Mouse (Mus musculus): ENCODE data around the gene Ugt1a1. TPM values are rescaled to one million over a fixed set of nuclear protein-coding genes. Genes with fewer than 3 reads are reported as not detected.

The Ugt1a1 gene
- polyA plus RNA-seq, 1 experiment from 2014 or later, result 437 TPM

DNA sequence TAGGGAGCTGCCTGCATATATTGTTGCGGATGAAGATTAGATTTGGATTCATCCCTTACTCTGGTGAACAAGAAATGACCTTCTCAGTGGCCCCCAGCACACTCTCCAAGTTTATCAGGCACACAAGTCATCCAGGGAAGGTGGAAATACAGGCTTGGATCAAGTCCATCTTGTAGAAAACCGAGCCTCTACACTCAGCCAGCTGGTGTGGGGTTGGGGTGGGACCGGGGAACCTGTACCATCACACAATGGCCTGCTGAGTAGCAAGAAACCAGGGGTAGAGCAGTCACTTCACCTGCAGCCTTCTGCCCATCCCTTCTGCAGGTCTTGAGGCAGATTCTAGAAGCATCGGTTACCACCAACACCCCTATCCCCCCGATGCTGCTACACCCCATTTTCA lies 22.9 kb downstream of the Ugt1a1 start:
- Histone ChIP-seq H3K9ac (replicated peaks) (no peak overlapping the region), H3K4me1 (ENCODE audit: insufficient read depth) (no peaks in the 10 kb centered on the region; the same call in 1 of the 2 replicates), H3K27me3 (ENCODE audit: insufficient read depth, low read length) (no peaks in the 10 kb centered on the region), H3K36me3 (replicated peaks; ENCODE audit: insufficient read depth, low read length) (no peaks in the 10 kb centered on the region), H3K4me2 (ENCODE audit: low read depth, low read length) (no peak overlapping the region), H3K4me3 (ENCODE audit: low read depth, low read length) (no peak overlapping the region), H3K27ac (ENCODE audit: low read depth) (no peak overlapping the region), H3K9me3 (ENCODE audit: low read length) (peaks cover 29% of the 10 kb centered on the region)
- no peak for DNase-seq
- no peak for ATAC-seq
- TF ChIP-seq EP300 (IDR thresholded peaks at IDR 0.05; ENCODE audit: low read depth) (no peak), CTCF (IDR thresholded peaks at IDR 0.05; ENCODE audit: low read depth) (no peak)
- 41% methylated on average over 5 of the region's 5 CpGs for WGBS (ENCODE audit: insufficient replicate concordance)

DNA sequence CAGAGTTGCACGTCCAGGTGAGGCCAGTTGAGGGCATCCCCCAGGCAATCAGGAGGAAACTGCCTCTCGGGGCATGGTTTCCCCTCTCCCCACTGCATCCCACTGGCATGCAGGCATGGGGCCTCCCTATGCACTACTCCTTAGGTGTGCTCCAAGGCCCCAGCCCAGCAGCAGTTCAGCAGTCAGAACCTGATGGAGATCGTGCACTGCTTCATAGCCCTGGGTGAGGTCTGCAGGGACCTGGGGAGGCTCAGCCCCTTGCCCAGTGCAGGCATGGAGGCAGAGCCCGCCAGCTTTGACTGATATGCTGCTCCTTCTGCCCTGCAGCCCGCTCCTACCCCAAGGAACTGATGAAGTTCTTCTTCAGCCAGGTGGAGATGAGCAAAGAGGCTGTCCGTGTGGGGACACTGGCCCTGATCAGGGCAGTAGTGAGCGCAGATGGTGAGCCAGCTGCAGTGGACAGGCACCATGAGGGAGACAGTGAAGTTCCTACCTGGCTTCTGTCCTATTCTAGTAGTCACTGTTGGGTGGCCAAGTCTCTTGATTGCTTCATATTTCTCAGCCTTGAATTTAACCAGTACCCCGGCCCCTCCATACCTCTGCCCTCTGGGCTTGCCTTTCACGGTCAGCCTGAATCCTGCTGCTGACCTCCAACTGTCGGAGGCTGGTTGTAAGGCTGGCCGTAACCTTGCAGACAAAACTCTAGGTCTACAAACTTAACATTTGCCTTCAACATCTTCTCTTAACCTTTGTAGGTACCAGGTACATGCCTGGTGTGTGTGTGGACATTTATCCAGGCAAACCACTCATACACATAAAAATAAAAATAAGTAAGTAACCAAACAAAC lies 23.5 kb downstream of the Ugt1a1 start:
- H3K4me2 ChIP-seq (ENCODE audit: low read depth, low read length), result no peak overlapping the region
- ATAC-seq, result no peak

DNA sequence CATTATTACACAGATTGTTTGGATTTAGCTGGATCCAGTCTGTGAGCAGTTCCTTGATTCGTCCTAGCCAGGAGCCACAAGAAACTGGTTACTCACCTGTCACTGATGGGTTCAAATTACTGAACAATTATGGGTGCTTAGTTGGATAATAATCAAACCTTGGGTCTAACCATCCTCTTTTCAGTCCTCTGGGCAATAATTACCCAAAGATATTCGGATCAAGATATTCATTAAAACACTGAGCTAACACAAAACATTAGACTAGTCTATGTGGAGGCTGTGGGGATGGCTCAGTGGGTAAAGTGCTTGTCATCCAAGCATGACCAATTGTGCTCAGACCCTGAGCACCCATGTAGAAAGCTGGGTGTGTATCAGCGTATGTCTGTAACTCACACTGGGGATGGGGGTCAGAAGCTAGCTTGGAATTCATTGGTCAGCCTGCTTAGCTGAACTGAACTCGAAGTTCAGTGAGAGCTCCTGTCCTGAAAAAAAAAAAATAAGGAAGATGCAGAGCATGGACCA lies 24.2 kb downstream of the Ugt1a1 start:
- ATAC-seq (no peak), DNase-seq (no peak)
- H3K27me3 ChIP-seq (ENCODE audit: insufficient read depth, low read length), result no peaks in the 10 kb centered on the region
- no peak overlapping the region for H3K4me2 ChIP-seq (ENCODE audit: low read depth, low read length)
- H3K36me3 ChIP-seq (replicated peaks; ENCODE audit: insufficient read depth, low read length), result no peaks in the 10 kb centered on the region
- no peaks in the 10 kb centered on the region; the same call in 1 of the 2 replicates for H3K4me1 ChIP-seq (ENCODE audit: insufficient read depth)
- TF ChIP-seq EP300 (IDR thresholded peaks at IDR 0.05; ENCODE audit: low read depth) (no peak), CTCF (IDR thresholded peaks at IDR 0.05; ENCODE audit: low read depth) (no peak)
- WGBS (ENCODE audit: insufficient replicate concordance), result 47% methylated on average over 4 of the region's 4 CpGs
- H3K9me3 ChIP-seq (ENCODE audit: low read length), result peaks cover 35% of the 10 kb centered on the region
- H3K27ac ChIP-seq (ENCODE audit: low read depth), result no peak overlapping the region
- no peak overlapping the region for H3K4me3 ChIP-seq (ENCODE audit: low read depth, low read length)
- H3K9ac ChIP-seq (replicated peaks), result no peak overlapping the region

More for the DNA sequence above, 23.5 kb downstream of the Ugt1a1 start:
- Histone ChIP-seq H3K4me1 (ENCODE audit: insufficient read depth) (no peaks in the 10 kb centered on the region; the same call in 1 of the 2 replicates), H3K9ac (replicated peaks) (no peak overlapping the region), H3K4me3 (ENCODE audit: low read depth, low read length) (no peak overlapping the region), H3K27me3 (ENCODE audit: insufficient read depth, low read length) (no peaks in the 10 kb centered on the region), H3K36me3 (replicated peaks; ENCODE audit: insufficient read depth, low read length) (no peaks in the 10 kb centered on the region), H3K9me3 (ENCODE audit: low read length) (peaks cover 29% of the 10 kb centered on the region), H3K27ac (ENCODE audit: low read depth) (no peak overlapping the region)
- WGBS (ENCODE audit: insufficient replicate concordance), result 58% methylated on average over 11 of the region's 11 CpGs
- DNase-seq, result no peak
- TF ChIP-seq EP300 (IDR thresholded peaks at IDR 0.05; ENCODE audit: low read depth) (no peak), CTCF (IDR thresholded peaks at IDR 0.05; ENCODE audit: low read depth) (no peak)

DNA sequence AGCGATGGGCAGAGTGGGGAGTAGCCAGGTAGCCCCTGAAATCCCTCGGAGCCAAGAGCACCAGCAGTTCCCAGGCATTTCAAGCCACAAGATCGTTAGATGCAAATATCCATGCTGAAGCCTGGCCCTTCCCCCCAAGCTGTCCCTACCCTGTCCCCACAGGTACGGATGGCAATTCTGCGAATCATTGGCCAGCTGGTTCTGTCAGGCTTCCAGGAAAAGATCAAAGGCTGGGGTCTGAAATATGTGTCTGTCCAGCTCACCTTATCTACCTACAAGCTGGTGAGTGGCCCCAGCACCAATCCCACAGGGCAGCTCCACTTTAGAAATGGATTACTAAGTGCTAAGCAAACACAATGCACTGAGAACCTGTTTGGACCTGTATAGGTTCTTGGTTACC lies 25.6 kb downstream of the Ugt1a1 start:
- TF ChIP-seq EP300 (IDR thresholded peaks at IDR 0.05; ENCODE audit: low read depth) (no peak), CTCF (IDR thresholded peaks at IDR 0.05; ENCODE audit: low read depth) (no peak)
- Histone ChIP-seq H3K4me2 (ENCODE audit: low read depth, low read length) (no peak overlapping the region), H3K27ac (ENCODE audit: low read depth) (no peak overlapping the region), H3K4me1 (ENCODE audit: insufficient read depth) (no peaks in the 10 kb centered on the region; the same call in 1 of the 2 replicates), H3K36me3 (replicated peaks; ENCODE audit: insufficient read depth, low read length) (no peaks in the 10 kb centered on the region), H3K9ac (replicated peaks) (no peak overlapping the region), H3K27me3 (ENCODE audit: insufficient read depth, low read length) (no peaks in the 10 kb centered on the region), H3K4me3 (ENCODE audit: low read depth, low read length) (no peak overlapping the region), H3K9me3 (ENCODE audit: low read length) (peaks cover 35% of the 10 kb centered on the region)
- ATAC-seq (peak; percentile 70), DNase-seq (peak; percentile 76)
- WGBS (ENCODE audit: insufficient replicate concordance), result 63% methylated on average over 5 of the region's 5 CpGs

DNA sequence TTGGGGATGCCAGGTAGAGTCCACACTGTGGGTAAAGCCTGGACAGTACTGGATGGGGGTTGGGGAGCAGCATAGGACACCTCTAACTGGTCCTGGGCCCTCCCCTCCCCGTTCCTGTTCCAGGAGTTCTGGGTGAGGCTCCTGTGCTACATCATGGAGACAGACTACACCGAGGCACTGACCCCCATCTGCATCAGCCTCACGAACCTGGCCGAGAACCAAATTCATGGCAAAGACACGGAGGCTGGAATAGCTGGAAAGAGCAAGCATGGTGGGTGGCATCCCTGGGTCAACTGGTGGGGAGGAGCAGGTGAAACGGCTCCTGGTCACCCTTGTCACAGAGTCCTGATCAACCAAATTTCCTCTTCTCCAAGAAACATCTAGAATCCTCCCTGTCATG lies 27.0 kb downstream of the Ugt1a1 start:
- Histone ChIP-seq H3K9ac (replicated peaks) (no peak overlapping the region), H3K4me1 (ENCODE audit: insufficient read depth) (no peaks in the 10 kb centered on the region; the same call in 1 of the 2 replicates), H3K27me3 (ENCODE audit: insufficient read depth, low read length) (no peaks in the 10 kb centered on the region), H3K9me3 (ENCODE audit: low read length) (peaks cover 35% of the 10 kb centered on the region), H3K4me3 (ENCODE audit: low read depth, low read length) (no peak overlapping the region), H3K4me2 (ENCODE audit: low read depth, low read length) (no peak overlapping the region), H3K27ac (ENCODE audit: low read depth) (no peak overlapping the region), H3K36me3 (replicated peaks; ENCODE audit: insufficient read depth, low read length) (no peaks in the 10 kb centered on the region)
- DNase-seq, result no peak
- TF ChIP-seq CTCF (IDR thresholded peaks at IDR 0.05; ENCODE audit: low read depth) (no peak), EP300 (IDR thresholded peaks at IDR 0.05; ENCODE audit: low read depth) (no peak)
- ATAC-seq, result no peak
- 73% methylated on average over 6 of the region's 6 CpGs for WGBS (ENCODE audit: insufficient replicate concordance)

DNA sequence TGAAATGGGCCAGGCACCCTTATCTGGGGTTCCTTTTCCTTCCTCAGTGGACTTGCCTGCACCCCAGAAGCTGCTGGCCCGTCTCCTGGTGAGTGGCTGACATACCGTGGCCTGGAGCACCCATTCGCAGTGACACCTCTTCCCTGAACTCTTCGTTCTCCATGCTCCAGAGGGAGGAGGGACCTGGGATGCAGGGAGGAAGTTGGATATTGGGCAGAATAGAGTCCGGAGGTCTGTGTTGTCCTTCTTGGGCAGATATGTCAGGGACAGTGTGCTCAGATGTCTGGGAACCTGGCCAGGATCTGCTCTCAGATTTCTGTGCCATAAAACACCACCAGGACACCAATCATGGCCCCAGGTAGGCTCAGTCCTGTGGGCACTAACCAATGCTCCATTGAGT lies 28.3 kb downstream of the Ugt1a1 start:
- DNase-seq, result no peak
- whole genome bisulfite sequencing (ENCODE audit: insufficient replicate concordance), result 60% methylated on average over 5 of the region's 5 CpGs
- no peak for ATAC-seq

More for the DNA sequence above, 28.3 kb downstream of the Ugt1a1 start:
- Histone ChIP-seq H3K4me2 (ENCODE audit: low read depth, low read length) (no peak overlapping the region), H3K4me1 (ENCODE audit: insufficient read depth) (no peaks in the 10 kb centered on the region; the same call in 1 of the 2 replicates), H3K9me3 (ENCODE audit: low read length) (peaks cover 35% of the 10 kb centered on the region), H3K9ac (replicated peaks) (no peak overlapping the region), H3K27ac (ENCODE audit: low read depth) (no peak overlapping the region), H3K4me3 (ENCODE audit: low read depth, low read length) (no peak overlapping the region), H3K27me3 (ENCODE audit: insufficient read depth, low read length) (no peaks in the 10 kb centered on the region), H3K36me3 (replicated peaks; ENCODE audit: insufficient read depth, low read length) (no peaks in the 10 kb centered on the region)
- no peak for TF ChIP-seq EP300 (IDR thresholded peaks at IDR 0.05; ENCODE audit: low read depth)
- TF ChIP-seq CTCF (IDR thresholded peaks at IDR 0.05; ENCODE audit: low read depth), result no peak
